Mouse (Mus musculus) MEL-GATA-1-ER (cell line): Measurements from ENCODE around the gene D930048N14Rik.
"Not testable (repeated sequence)": the region's sequence is repeated elsewhere in the genome, so short reads cannot be mapped to it uniquely, and the experiment has no call there.

Experiments
- DNase-seq: peaks from one replicate; pipeline ENCODE4 v3.0.0-alpha.2; 2012; ENCODE audit warnings: low read depth; ENCODE audit errors: extremely low read depth

Gene D930048N14Rik

DNA sequence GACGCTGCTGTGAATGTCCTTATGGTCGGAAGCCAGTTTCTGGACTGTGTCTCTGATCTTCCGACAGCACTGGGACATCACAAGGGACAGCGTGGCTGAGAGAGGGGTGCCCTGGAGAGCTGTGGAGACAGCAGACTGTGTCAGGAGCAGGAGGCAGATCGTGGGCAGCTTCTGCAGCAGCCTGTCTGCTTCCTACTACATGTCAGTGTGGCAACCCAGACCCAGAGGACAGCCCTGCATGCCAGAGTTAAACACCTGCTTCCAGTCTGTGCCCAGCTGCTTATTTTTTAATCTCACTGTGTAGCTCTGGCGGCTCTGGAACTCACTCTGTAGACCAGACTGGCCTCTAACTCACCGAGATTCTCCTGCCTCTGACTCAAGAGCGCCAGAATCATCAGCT is 22.8 kb upstream of the D930048N14Rik start:
- DNase-seq: no peak

DNA sequence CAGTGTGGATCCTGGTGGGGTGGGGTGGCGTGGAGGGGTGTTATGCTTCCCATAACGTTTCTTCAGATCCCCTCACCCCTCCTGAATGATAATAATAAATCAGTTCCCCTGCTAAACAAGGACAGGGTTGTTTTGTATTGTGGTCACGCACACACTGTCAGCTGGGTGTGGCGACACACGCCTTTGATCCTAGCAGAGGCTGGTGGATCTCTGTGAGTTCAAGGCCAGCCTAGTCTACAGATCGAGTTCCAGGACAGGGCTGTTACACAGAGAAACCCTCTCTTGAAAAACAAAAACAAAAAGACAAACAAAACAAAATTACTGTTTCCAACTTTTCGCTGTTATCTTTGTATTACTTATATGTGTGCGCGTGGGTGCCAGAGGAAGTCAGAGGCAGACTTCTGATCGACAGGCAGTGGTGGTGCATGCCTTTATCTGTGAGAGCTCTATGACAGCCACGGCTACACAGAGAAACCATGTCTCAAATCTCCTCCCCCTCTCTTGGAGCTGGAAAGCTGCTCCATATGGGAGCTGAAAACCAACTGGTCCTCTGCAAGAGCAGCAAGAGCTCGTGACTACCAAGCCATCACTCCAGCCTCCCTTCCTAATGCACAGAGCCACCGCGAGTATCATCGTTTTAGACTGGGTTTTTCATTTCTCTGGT is 21.0 kb upstream of the D930048N14Rik start:
- DNase-seq: no peak

DNA sequence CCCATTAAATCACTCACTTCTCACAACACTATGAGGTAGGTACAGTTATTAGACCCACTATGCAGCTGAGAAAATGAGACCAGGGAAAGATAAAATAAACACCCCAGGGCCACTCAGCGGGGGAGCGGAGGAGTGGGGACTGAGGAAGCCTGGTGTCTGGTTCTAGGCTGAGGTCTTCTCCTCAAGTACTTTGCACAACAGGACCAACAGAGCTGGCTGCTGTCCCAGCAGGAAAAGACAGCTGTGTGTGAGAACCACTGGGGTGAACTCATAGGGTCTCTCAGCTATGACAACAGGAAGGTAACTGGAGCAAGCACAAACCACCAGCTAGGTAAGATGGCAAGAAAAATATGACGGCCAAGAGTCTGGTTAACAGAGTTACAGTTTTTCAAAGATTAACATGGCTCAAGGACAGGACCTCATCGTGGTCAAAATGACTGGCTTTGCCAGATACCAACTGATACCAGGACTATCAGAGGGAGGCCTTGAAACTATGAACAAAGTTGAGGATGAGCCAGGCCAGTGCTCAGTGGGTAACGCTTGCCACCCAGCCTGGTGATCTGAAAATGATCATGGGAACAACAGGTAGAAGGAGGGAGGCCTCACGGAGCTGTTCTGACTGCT is 18.5 kb upstream of the D930048N14Rik start:
- no peak for DNase-seq

GRCm38 (mm10) chr11:51633200-51633599 is 17.6 kb upstream of the D930048N14Rik start:
- DNase-seq: not testable (repeated sequence)

GRCm38 (mm10) chr11:51633721-51634120 is 17.0 kb upstream of the D930048N14Rik start:
- DNase-seq: no peak

DNA sequence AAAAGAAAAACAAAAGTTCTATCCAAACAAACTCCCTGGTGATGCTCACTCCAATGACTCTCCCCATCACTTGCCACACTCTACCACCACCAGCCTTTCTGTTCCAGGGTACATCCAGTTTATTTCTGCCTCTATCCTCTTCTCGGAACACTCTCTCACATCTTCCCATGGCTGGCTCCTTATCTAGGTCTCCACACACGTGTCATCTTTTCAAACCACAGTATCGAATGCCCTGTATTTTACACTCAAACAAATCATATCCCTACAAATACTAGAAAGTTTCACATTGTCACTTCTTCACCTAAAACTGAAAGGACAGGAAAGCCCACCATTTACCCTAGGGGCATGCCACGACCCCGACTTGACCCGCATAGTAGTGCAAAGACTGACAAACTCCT is 15.6 kb upstream of the D930048N14Rik start:
- DNase-seq: no peak

DNA sequence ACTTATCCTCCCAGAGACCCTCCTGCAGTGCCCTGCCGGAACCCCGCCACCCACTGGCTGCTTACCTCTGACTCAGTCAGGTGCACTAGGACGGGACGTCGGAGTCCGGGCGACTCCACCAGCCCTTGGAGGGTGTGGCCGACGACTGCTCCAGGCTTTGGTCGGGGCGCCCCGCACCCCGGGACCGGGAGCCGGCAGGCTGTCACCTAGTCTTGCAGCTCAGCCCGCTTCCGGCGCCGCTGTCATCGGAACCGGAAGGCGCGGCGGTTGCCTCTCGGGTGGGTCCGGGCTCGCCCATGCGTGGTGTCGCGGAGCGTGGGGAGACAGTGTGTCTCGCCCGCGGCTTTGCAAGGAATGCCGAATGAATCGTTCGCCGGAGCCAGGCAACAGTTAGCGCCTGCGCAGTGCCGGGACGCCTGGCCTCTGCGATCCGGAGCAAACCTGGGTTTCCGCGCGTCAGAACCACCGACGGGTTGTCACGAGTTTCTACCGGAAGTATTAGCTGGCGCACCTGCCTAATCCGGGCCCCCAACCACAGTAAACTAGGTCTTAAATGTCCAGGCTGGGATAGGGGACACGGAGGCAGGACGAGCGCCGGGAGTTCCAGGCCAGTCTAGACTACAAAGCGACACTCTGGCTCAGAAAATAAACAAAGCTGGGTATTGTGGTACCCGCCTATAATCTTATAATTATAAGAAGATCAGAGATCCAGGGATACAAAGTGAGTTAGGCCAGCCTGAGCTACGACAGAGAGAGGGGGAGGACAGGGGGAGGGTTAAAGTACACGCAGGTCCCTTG is 15.0 kb upstream of the D930048N14Rik start, which contains the start of gene Rmnd5b:
TSS of gene Rmnd5b (minus strand) at position 372 of the 798 bp plus-strand sequence.
- DNase-seq: peak; percentile 69

DNA sequence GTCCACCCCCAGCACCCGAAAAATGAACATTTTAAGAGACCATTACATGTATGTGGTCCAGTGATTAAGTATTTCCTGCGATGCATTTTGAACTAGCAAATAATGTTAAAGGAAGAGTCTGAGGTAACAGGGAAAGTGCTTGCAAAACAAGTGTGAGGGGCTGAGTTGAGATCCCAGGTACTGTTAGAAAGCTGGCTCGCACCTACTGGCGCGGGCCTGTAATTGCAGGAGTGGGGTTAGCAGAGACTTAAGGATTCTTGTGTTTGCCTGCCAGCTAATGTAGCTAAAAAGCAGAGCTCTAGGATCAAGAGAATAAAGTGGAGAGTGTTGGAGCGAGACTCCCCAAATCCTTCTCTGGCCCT is 14.4 kb upstream of the D930048N14Rik start:
- DNase-seq: peak; percentile 76

DNA sequence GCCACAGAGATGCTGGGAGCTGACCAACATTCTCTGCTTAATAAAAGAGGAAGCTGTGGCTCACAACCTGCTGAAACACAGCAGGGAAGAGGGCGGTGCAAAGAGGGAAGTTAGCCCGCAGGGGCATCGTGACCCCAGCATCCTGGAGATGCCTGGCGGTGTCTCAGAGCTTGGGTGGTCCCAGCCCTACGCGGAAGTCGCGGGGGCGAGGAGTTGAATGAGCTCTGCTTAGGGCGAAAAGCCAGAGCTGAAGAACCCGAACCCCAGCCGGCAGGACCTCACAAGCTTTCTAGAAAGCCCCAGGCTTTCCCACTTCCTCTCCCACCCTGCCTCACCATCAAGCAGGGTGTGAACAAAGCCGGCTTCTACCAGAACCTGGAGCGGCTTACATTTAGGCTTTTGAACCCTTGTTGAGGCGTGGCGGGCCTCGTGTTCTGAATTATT is 12.8 kb upstream of the D930048N14Rik start:
- DNase-seq: peak; percentile 93

DNA sequence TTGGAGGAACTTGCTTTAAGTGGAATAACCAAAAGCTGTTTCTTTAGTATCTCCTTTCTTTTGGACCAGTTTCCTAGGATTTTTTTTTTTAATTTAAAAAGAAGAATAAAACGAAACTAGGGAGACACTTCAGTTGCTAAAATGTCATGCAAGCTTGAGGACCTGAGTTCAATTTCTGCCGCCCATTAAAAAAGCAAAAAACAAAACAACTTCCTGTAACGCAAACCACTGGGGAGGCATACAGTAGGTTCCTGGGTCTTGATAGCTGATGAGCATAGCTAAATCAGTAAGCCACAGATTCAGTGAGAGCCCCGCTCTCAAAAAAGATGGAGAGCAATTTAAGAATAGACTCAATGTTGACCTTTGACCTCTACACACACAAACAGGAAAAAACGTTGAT is 12.3 kb upstream of the D930048N14Rik start:
- DNase-seq: no peak

DNA sequence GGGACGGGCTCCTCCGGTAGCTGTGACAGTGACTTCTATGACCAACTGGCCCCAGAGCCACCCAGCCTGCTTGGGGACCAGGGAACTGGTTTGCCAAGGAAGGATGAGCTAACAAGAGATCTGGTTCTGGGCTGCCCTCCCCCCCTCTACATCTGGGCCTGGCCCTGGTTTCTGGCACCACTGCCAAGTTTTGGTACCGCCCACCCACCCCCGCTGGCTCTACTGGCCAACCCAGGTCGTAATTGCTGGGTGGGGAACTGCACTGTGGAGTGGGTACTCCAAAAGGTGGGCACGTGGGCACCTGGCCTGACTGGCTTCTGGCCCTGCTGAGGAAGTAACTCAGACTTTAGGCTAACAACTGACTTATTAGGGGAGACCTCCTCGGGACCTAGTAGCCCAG is 10.0 kb upstream of the D930048N14Rik start:
- DNase-seq: no peak

- no peak for DNase-seq
Measured at GRCm38 (mm10) chr11:51643202-51643601, 7.6 kb upstream of the D930048N14Rik start.

GRCm38 (mm10) chr11:51643761-51644160 is 7.0 kb upstream of the D930048N14Rik start:
- DNase-seq: no peak

DNA sequence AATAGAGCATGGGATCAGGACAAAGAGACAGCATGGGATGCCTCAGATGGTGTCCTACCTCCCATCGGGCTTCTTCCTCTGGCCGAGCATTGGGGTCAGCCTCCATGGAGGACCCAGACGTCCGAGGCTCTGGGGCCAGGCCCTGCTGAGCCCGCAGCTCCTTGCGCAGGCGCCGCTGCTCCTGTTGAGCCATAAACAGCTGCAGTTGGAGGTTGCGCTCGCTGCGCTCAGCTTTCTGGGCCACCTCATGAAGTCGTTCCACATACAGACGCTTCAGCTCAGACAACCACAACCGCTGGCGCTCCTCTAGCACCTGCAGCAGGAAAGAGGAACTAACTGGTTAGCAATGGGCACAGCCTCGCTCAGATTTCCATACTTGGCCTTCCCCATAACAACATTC is 6.5 kb upstream of the D930048N14Rik start:
- DNase-seq: no peak

GRCm38 (mm10) chr11:51645293-51645692 is 5.5 kb upstream of the D930048N14Rik start:
- DNase-seq: no peak

- DNase-seq: no peak
Measured at GRCm38 (mm10) chr11:51646245-51646644, 4.5 kb upstream of the D930048N14Rik start.

DNA sequence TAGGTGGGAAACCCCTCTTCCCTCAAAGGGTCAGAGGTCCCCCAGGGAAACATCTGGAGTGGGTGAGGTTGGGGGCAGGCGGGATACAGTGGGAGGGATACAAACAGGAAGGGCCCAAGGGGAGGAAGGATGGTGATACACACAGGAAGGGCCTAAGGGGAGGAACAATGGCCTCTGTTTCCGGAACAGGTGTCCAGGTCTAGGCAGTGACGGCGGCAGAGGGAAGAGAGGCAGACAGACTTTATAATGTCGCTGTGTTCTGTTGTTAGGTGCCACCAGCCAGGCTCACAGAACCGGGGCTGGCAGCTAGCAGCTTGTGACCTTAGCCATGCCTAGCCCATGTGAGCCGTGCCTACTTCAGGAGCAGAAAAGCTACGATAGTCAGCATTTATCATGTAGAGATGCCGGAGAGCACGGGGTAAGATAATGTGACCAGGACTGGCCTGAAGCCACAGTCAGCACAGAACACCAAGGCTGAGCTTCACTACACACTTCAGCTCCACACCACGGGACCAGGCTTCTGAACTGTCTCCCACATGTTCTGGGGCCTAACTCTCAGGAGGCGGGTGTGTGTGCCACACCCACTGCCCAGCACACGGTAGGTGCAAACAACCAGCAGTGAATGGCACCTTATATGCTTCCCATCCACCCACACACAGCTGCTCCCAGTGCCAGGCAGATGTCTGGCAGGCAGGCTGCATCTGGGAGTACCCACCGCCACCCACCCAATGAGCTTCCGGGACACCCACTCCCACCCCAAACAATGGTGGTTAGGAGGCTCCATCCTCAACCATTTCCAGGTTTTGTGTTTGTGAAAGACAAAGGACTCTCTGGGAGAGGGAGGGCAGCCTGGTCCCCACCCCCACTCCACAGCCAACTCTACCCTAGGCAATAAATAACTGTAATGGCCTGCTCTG is 3.7 kb upstream of the D930048N14Rik start:
- no peak for DNase-seq

- DNase-seq: no peak
Measured at GRCm38 (mm10) chr11:51648566-51648965, 2.2 kb upstream of the D930048N14Rik start.

DNA sequence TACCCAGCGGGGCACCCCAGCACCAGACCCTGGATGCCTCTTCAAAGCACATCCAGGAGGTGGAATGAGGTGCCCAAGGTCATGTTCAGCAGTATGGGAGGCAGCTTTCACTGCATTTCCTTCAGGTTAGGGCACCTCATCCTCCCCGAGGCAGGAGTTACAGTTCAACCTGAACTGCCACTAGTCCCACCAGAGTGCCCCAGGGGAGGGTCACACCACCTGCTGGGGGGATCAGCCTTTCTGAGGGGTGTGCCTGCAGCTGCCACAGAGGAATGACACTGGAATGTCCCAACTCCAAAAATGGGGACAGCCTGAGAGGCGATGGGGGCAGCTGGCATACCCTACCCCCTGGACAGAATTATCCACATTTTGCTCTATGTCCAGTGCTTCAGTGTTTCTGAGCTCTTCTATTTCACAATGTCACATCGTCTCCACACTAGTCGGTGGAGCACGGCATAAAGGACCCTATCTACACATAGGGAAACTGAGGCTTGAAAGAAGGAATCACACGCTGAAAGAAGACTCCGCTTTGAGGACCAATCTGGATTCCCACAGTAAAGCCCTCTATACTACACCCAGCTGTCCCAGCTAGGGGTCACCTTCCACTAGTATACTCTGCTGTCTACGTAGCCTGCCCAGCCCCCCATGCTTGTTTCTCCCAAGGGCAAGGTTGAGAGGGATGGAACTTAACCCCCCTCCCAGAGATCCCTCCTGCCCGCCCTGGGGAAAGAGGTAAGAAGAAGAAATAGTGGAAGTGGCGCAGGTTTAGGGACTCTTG is 1.5 kb upstream of the D930048N14Rik start:
- DNase-seq: no peak

GRCm38 (mm10) chr11:51649889-51650199 is 910 bp upstream of the D930048N14Rik start:
- DNase-seq: no peak

GRCm38 (mm10) chr11:51650261-51650660 is 493 bp upstream of the D930048N14Rik start:
- DNase-seq: no peak
